Mouse (Mus musculus): Measurements from ENCODE around the gene Rab11fip2. TPM values are rescaled to one million over a fixed set of nuclear protein-coding genes. Genes with fewer than 3 reads are reported as not detected.

The Rab11fip2 gene
- polyA plus RNA-seq, 1 experiment from 2014 or later, result 4.2 TPM

GRCm38 (mm10) chr19:59898301-59898700 is 45.2 kb downstream of the Rab11fip2 start:
- Histone ChIP-seq H3K36me3 (ENCODE audit: insufficient read depth) (no peaks in the 10 kb centered on the region), H3K4me3 (ENCODE audit: low read depth, low read length) (no peak overlapping the region), H3K27me3 (ENCODE audit: insufficient read depth, low read length) (no peaks in the 10 kb centered on the region), H3K9me3 (ENCODE audit: low read depth, low read length) (no peaks in the 10 kb centered on the region), H3K4me1 (ENCODE audit: insufficient read depth) (no peaks in the 10 kb centered on the region), H3K4me2 (no peak overlapping the region), H3K27ac (ENCODE audit: low read depth) (no peak overlapping the region), H3K9ac (no peak overlapping the region)
- WGBS, result 76% methylated on average over 4 of the region's 4 CpGs
- no peak for ATAC-seq (ENCODE audit: insufficient read depth)
- TF ChIP-seq CTCF (IDR thresholded peaks at IDR 0.05; ENCODE audit: low read depth), result no peak
- no peak for DNase-seq

- Histone ChIP-seq H3K27me3 (ENCODE audit: insufficient read depth, low read length) (no peaks in the 10 kb centered on the region), H3K9ac (no peak overlapping the region), H3K36me3 (ENCODE audit: insufficient read depth) (no peaks in the 10 kb centered on the region), H3K27ac (ENCODE audit: low read depth) (no peak overlapping the region), H3K4me3 (ENCODE audit: low read depth, low read length) (no peak overlapping the region), H3K4me2 (no peak overlapping the region), H3K9me3 (ENCODE audit: low read depth, low read length) (no peaks in the 10 kb centered on the region), H3K4me1 (ENCODE audit: insufficient read depth) (no peaks in the 10 kb centered on the region)
- ATAC-seq (ENCODE audit: insufficient read depth) (no peak), DNase-seq (no peak)
- no peak for TF ChIP-seq CTCF (IDR thresholded peaks at IDR 0.05; ENCODE audit: low read depth)
- WGBS, result 71% methylated on average over 4 of the region's 4 CpGs
Observed at GRCm38 (mm10) chr19:59889383-59889782, 54.1 kb downstream of the Rab11fip2 start.

GRCm38 (mm10) chr19:59888846-59889245 is 54.6 kb downstream of the Rab11fip2 start:
- Histone ChIP-seq H3K36me3 (ENCODE audit: insufficient read depth) (no peaks in the 10 kb centered on the region), H3K9ac (no peak overlapping the region), H3K4me3 (ENCODE audit: low read depth, low read length) (no peak overlapping the region), H3K4me2 (no peak overlapping the region), H3K9me3 (ENCODE audit: low read depth, low read length) (no peaks in the 10 kb centered on the region), H3K4me1 (ENCODE audit: insufficient read depth) (no peaks in the 10 kb centered on the region), H3K27ac (ENCODE audit: low read depth) (no peak overlapping the region), H3K27me3 (ENCODE audit: insufficient read depth, low read length) (no peaks in the 10 kb centered on the region)
- TF ChIP-seq CTCF (IDR thresholded peaks at IDR 0.05; ENCODE audit: low read depth), result no peak
- no peak for DNase-seq
- ATAC-seq (ENCODE audit: insufficient read depth), result no peak
- WGBS, result 88% methylated on average over 2 of the region's 2 CpGs

- no peak overlapping the region for H3K9ac ChIP-seq
- no peaks in the 10 kb centered on the region for H3K4me1 ChIP-seq (ENCODE audit: insufficient read depth)
- no peaks in the 10 kb centered on the region for H3K9me3 ChIP-seq (ENCODE audit: low read depth, low read length)
- H3K27ac ChIP-seq (ENCODE audit: low read depth), result no peak overlapping the region
- no peaks in the 10 kb centered on the region for H3K36me3 ChIP-seq (ENCODE audit: insufficient read depth)
- ATAC-seq (ENCODE audit: insufficient read depth) (no peak), DNase-seq (peak; percentile 40)
- no peaks in the 10 kb centered on the region for H3K27me3 ChIP-seq (ENCODE audit: insufficient read depth, low read length)
- 43% methylated on average over 2 of the region's 2 CpGs for WGBS
- H3K4me3 ChIP-seq (ENCODE audit: low read depth, low read length), result no peak overlapping the region
- no peak overlapping the region for H3K4me2 ChIP-seq
- TF ChIP-seq CTCF (IDR thresholded peaks at IDR 0.05; ENCODE audit: low read depth), result no peak
Observed at GRCm38 (mm10) chr19:59887866-59888265, 55.6 kb downstream of the Rab11fip2 start.

DNA sequence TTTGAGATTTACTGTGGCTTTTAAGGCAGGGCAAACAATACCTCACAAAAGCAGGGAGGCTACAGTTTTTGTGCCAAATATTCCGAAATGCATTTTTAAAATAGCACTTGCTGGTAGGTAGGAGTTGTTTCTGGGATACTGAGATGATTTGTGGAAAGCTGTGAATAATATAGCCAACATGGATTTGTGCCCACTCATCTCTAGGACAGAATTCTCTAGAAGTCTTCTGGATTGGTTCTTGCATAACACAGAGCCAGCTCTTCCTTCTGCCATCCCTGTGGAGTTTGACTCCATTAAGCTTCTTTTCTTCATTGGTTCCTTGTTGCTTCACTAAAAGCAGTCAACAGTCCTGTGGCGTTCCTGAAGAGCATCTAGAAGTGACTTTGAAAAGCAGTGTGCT is 58.2 kb downstream of the Rab11fip2 start:
- Histone ChIP-seq H3K4me3 (ENCODE audit: low read depth, low read length) (no peak overlapping the region), H3K27me3 (ENCODE audit: insufficient read depth, low read length) (no peaks in the 10 kb centered on the region), H3K9me3 (ENCODE audit: low read depth, low read length) (no peaks in the 10 kb centered on the region), H3K27ac (ENCODE audit: low read depth) (no peak overlapping the region), H3K36me3 (ENCODE audit: insufficient read depth) (no peaks in the 10 kb centered on the region), H3K9ac (no peak overlapping the region), H3K4me1 (ENCODE audit: insufficient read depth) (no peaks in the 10 kb centered on the region), H3K4me2 (no peak overlapping the region)
- no peak for TF ChIP-seq CTCF (IDR thresholded peaks at IDR 0.05; ENCODE audit: low read depth)
- DNase-seq, result no peak
- WGBS, result 75% methylated on average over 2 of the region's 2 CpGs
- ATAC-seq (ENCODE audit: insufficient read depth), result no peak

DNA sequence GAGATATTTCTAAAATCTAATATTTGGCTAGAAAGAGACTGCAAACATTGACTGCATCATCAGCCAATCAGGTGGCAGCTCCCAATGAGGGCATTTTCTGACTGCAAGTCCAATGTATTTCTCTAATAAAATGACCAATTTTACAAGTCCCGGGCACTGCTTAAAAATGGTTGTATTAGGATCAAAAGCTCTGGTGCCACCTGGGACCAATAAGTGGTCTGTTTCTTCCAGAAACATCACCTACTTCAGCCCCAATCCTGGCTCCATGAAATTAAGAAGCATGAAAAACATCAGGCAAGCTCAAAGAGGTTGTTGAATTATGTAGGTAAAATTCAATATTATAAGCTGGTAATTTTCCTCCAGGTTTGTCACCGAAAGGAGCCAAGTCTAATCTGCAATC is 66.2 kb downstream of the Rab11fip2 start:
- Histone ChIP-seq H3K4me1 (ENCODE audit: insufficient read depth) (no peaks in the 10 kb centered on the region), H3K4me3 (ENCODE audit: low read depth, low read length) (no peak overlapping the region), H3K27ac (ENCODE audit: low read depth) (no peak overlapping the region), H3K4me2 (no peak overlapping the region), H3K36me3 (ENCODE audit: insufficient read depth) (no peaks in the 10 kb centered on the region), H3K9ac (no peak overlapping the region), H3K27me3 (ENCODE audit: insufficient read depth, low read length) (no peaks in the 10 kb centered on the region), H3K9me3 (ENCODE audit: low read depth, low read length) (no peaks in the 10 kb centered on the region)
- ATAC-seq (ENCODE audit: insufficient read depth), result no peak
- no peak for TF ChIP-seq CTCF (IDR thresholded peaks at IDR 0.05; ENCODE audit: low read depth)
- WGBS, result 89% methylated on average over 2 of the region's 2 CpGs
- no peak for DNase-seq

GRCm38 (mm10) chr19:59866666-59867065 is 76.8 kb downstream of the Rab11fip2 start:
- Histone ChIP-seq H3K4me3 (ENCODE audit: low read depth, low read length) (no peak overlapping the region), H3K27ac (ENCODE audit: low read depth) (no peak overlapping the region), H3K9me3 (ENCODE audit: low read depth, low read length) (no peaks in the 10 kb centered on the region), H3K36me3 (ENCODE audit: insufficient read depth) (no peaks in the 10 kb centered on the region), H3K4me1 (ENCODE audit: insufficient read depth) (no peaks in the 10 kb centered on the region), H3K27me3 (ENCODE audit: insufficient read depth, low read length) (no peaks in the 10 kb centered on the region), H3K4me2 (no peak overlapping the region), H3K9ac (no peak overlapping the region)
- WGBS, result 84% methylated on average over 9 of the region's 9 CpGs
- no peak for TF ChIP-seq CTCF (IDR thresholded peaks at IDR 0.05; ENCODE audit: low read depth)
- no peak for ATAC-seq (ENCODE audit: insufficient read depth)
- DNase-seq, result no peak

DNA sequence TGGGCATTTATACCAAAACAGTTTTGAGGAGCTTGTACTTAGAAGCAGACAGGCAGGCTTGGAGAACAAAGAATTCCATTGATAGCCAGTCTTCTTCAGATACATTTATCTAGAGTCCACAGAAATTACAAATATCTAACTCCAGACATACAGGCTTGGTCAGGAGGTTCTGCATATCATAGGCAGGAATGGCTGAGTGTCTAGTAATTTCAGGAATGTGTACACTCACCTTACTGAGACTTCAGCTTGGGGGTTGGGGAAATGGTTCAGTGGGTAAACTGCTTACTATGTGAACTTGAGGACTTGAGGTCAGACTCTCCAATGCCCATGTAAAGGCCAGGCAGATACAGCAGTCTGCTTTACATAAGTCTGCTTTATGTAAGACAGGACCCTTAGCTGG is 81.0 kb downstream of the Rab11fip2 start:
- no peak for ATAC-seq (ENCODE audit: insufficient read depth)
- Histone ChIP-seq H3K9me3 (ENCODE audit: low read depth, low read length) (no peaks in the 10 kb centered on the region), H3K4me3 (ENCODE audit: low read depth, low read length) (no peak overlapping the region), H3K4me2 (no peak overlapping the region), H3K27ac (ENCODE audit: low read depth) (no peak overlapping the region), H3K4me1 (ENCODE audit: insufficient read depth) (no peaks in the 10 kb centered on the region), H3K9ac (no peak overlapping the region), H3K27me3 (ENCODE audit: insufficient read depth, low read length) (no peaks in the 10 kb centered on the region), H3K36me3 (ENCODE audit: insufficient read depth) (no peaks in the 10 kb centered on the region)
- TF ChIP-seq CTCF (IDR thresholded peaks at IDR 0.05; ENCODE audit: low read depth), result no peak
- DNase-seq, result peak; percentile 29

Measured in lung, embryonic 14.5 days (tissue).